Mouse (Mus musculus): ENCODE data around the gene Zrsr2. TPM values are rescaled to one million over a fixed set of nuclear protein-coding genes. Genes with fewer than 3 reads are reported as not detected.
A peak's percentile ranks its signal among the peaks of the same experiment; 100 is the strongest.

Gene Zrsr2
- polyA plus RNA-seq, 1 experiment from 2014 or later = 62.2 TPM

- no peak for TF ChIP-seq CTCF (IDR thresholded peaks at IDR 0.05; ENCODE audit: low read depth)
- WGBS = 30% methylated on average over 8 of the region's 8 CpGs
- no peaks in the 10 kb centered on the region for H3K4me1 ChIP-seq (replicated peaks; ENCODE audit: insufficient read depth, low read length)
- no peaks in the 10 kb centered on the region for H3K9me3 ChIP-seq (replicated peaks; ENCODE audit: low read length)
- no peaks in the 10 kb centered on the region for H3K36me3 ChIP-seq (ENCODE audit: insufficient read depth, low read length)
- ATAC-seq (replicated peaks; ENCODE audit: low FRiP score, low read depth) (no peak), DNase-seq (ENCODE audit: low spot score) (peak; percentile 10)
- H3K27me3 ChIP-seq (ENCODE audit: insufficient read depth, low read length) = no peaks in the 10 kb centered on the region
- peak overlapping the region; percentile 52 for H3K4me2 ChIP-seq (ENCODE audit: low read length)
- peak overlapping the region; percentile 63; the same call in 1 of the 2 replicates for H3K27ac ChIP-seq
- H3K4me3 ChIP-seq (replicated peaks; ENCODE audit: low read depth, low read length) = peak overlapping the region; percentile 61
- H3K9ac ChIP-seq (ENCODE audit: low read depth, low read length) = no peak overlapping the region
These were observed 50.5 kb downstream of the Zrsr2 start for GRCm38 (mm10) chrX:163908003-163908336.

GRCm38 (mm10) chrX:163906861-163907260 lies 51.6 kb downstream of the Zrsr2 start:
- Histone ChIP-seq H3K9me3 (replicated peaks; ENCODE audit: low read length) (no peaks in the 10 kb centered on the region), H3K36me3 (ENCODE audit: insufficient read depth, low read length) (no peaks in the 10 kb centered on the region), H3K9ac (ENCODE audit: low read depth, low read length) (no peak overlapping the region), H3K4me3 (replicated peaks; ENCODE audit: low read depth, low read length) (no peak overlapping the region), H3K4me2 (ENCODE audit: low read length) (no peak overlapping the region), H3K4me1 (replicated peaks; ENCODE audit: insufficient read depth, low read length) (no peaks in the 10 kb centered on the region), H3K27ac (no peak overlapping the region), H3K27me3 (ENCODE audit: insufficient read depth, low read length) (no peaks in the 10 kb centered on the region)
- ATAC-seq (replicated peaks; ENCODE audit: low FRiP score, low read depth) (no peak), DNase-seq (ENCODE audit: low spot score) (no peak)
- no peak for TF ChIP-seq CTCF (IDR thresholded peaks at IDR 0.05; ENCODE audit: low read depth)
- WGBS = 85% methylated on average over 2 of the region's 2 CpGs

GRCm38 (mm10) chrX:163899431-163900020 lies 58.9 kb downstream of the Zrsr2 start:
- Histone ChIP-seq H3K9me3 (replicated peaks; ENCODE audit: low read length) (no peaks in the 10 kb centered on the region), H3K27me3 (ENCODE audit: insufficient read depth, low read length) (no peaks in the 10 kb centered on the region), H3K9ac (ENCODE audit: low read depth, low read length) (no peak overlapping the region), H3K36me3 (ENCODE audit: insufficient read depth, low read length) (no peaks in the 10 kb centered on the region), H3K27ac (no peak overlapping the region), H3K4me2 (ENCODE audit: low read length) (no peak overlapping the region), H3K4me1 (replicated peaks; ENCODE audit: insufficient read depth, low read length) (no peaks in the 10 kb centered on the region), H3K4me3 (replicated peaks; ENCODE audit: low read depth, low read length) (no peak overlapping the region)
- ATAC-seq (replicated peaks; ENCODE audit: low FRiP score, low read depth) (no peak), DNase-seq (ENCODE audit: low spot score) (no peak)
- no peak for TF ChIP-seq CTCF (IDR thresholded peaks at IDR 0.05; ENCODE audit: low read depth)
- whole genome bisulfite sequencing = 49% methylated on average over 5 of the region's 5 CpGs

- TF ChIP-seq CTCF (IDR thresholded peaks at IDR 0.05; ENCODE audit: low read depth) = no peak
- Histone ChIP-seq H3K9me3 (replicated peaks; ENCODE audit: low read length) (no peaks in the 10 kb centered on the region), H3K4me1 (replicated peaks; ENCODE audit: insufficient read depth, low read length) (no peaks in the 10 kb centered on the region), H3K9ac (ENCODE audit: low read depth, low read length) (no peak overlapping the region), H3K27ac (no peak overlapping the region), H3K4me2 (ENCODE audit: low read length) (no peak overlapping the region), H3K4me3 (replicated peaks; ENCODE audit: low read depth, low read length) (no peak overlapping the region), H3K36me3 (ENCODE audit: insufficient read depth, low read length) (no peaks in the 10 kb centered on the region), H3K27me3 (ENCODE audit: insufficient read depth, low read length) (no peaks in the 10 kb centered on the region)
- ATAC-seq (replicated peaks; ENCODE audit: low FRiP score, low read depth) = no peak
- DNase-seq (ENCODE audit: low spot score) = no peak
- 70% methylated on average over 1 of the region's 1 CpGs for WGBS
These were observed 61.1 kb downstream of the Zrsr2 start for GRCm38 (mm10) chrX:163897354-163897753.

GRCm38 (mm10) chrX:163885539-163885981 lies 72.9 kb downstream of the Zrsr2 start:
- H3K36me3 ChIP-seq (ENCODE audit: insufficient read depth, low read length) = no peaks in the 10 kb centered on the region
- ATAC-seq (replicated peaks; ENCODE audit: low FRiP score, low read depth) (peak; percentile 43; the same call in 1 of the 2 replicates), DNase-seq (ENCODE audit: low spot score) (peak; percentile 2)
- H3K27ac ChIP-seq = no peak overlapping the region
- WGBS = 67% methylated on average over 4 of the region's 4 CpGs
- no peak overlapping the region for H3K4me3 ChIP-seq (replicated peaks; ENCODE audit: low read depth, low read length)
- no peak overlapping the region for H3K9ac ChIP-seq (ENCODE audit: low read depth, low read length)
- H3K27me3 ChIP-seq (ENCODE audit: insufficient read depth, low read length) = no peaks in the 10 kb centered on the region
- H3K4me2 ChIP-seq (ENCODE audit: low read length) = no peak overlapping the region
- no peak for TF ChIP-seq CTCF (IDR thresholded peaks at IDR 0.05; ENCODE audit: low read depth)
- no peaks in the 10 kb centered on the region for H3K9me3 ChIP-seq (replicated peaks; ENCODE audit: low read length)
- H3K4me1 ChIP-seq (replicated peaks; ENCODE audit: insufficient read depth, low read length) = no peaks in the 10 kb centered on the region

Other genes with a start within 250 kb of the Zrsr2 start
- 0.33 TPM in 1 of 2 replicates, not detected in the other for gene Rnf138rt1, start 197.3 kb downstream of the Zrsr2 start, polyA plus RNA-seq (2015; fragmentation: Nextera tagmentation; extraction: Ambion mirVana)
- gene Ap1s2, start 49.6 kb downstream of the Zrsr2 start, polyA plus RNA-seq (2015; fragmentation: Nextera tagmentation; extraction: Ambion mirVana) = 15.0 and 17.2 TPM in 2 replicates
- 6.7 and 6.8 TPM in 2 replicates for gene Car5b, start 69.3 kb upstream of the Zrsr2 start, polyA plus RNA-seq (2015; fragmentation: Nextera tagmentation; extraction: Ambion mirVana)
- gene Siah1b, start 117.8 kb upstream of the Zrsr2 start, polyA plus RNA-seq (2015; fragmentation: Nextera tagmentation; extraction: Ambion mirVana) = 18.8 and 18.9 TPM in 2 replicates
- gene Cltrn, start 130.2 kb upstream of the Zrsr2 start, polyA plus RNA-seq (2015; fragmentation: Nextera tagmentation; extraction: Ambion mirVana) = 504 and 550 TPM in 2 replicates
- gene Ace2, start 180.7 kb upstream of the Zrsr2 start, polyA plus RNA-seq (2015; fragmentation: Nextera tagmentation; extraction: Ambion mirVana) = 71.0 and 79.2 TPM in 2 replicates

Measured in kidney, postnatal 0 days (tissue).